Mouse (Mus musculus) kidney, postnatal 0 days (tissue): ENCODE measurements around the gene Rmi2. TPM values are rescaled to one million over a fixed set of nuclear protein-coding genes. Genes with fewer than 3 reads are reported as not detected.
"Not testable (repeated sequence)": the region's sequence is repeated elsewhere in the genome, so short reads cannot be mapped to it uniquely, and the experiment has no call there.

Experiments used
- ATAC-seq: fragments of 200-750 bp; cut with Nextera tagmentation; replicated peaks from 2 replicates; pipeline ENCODE4 v1.8.0; 2017; ENCODE audit warnings: low read depth, moderate number of reproducible peaks, moderate TSS enrichment, moderate library complexity; ENCODE audit not compliant: low FRiP score
- DNase-seq: peaks from one replicate; pipeline ENCODE4 v3.0.0-alpha.2; 2016; ENCODE audit warnings: low spot score
- H3K27ac ChIP-seq: fragments of 300-500 bp; sonication (generic); 2 replicates; pipeline ENCODE4 v1.5.1; 2014; ENCODE audit warnings: mild to moderate bottlenecking
- H3K27me3 ChIP-seq: fragments of 300-500 bp; sonication (generic); 2 replicates; pipeline ENCODE4 v1.6.1; 2014; ENCODE audit warnings: low read length, mixed read lengths; ENCODE audit not compliant: insufficient read depth
- H3K36me3 ChIP-seq: fragments of 300-500 bp; sonication (generic); 2 replicates; pipeline ENCODE4 v1.6.1; 2014; ENCODE audit warnings: low read length, mixed read lengths; ENCODE audit not compliant: insufficient read depth
- H3K4me1 ChIP-seq: fragments of 300-500 bp; sonication (generic); replicated peaks from 2 replicates; pipeline ENCODE4 v1.6.1; 2014; ENCODE audit warnings: antibody characterized with exemption, low read length, mixed read lengths; ENCODE audit not compliant: insufficient read depth
- H3K4me2 ChIP-seq: fragments of 300-500 bp; sonication (generic); 2 replicates; pipeline ENCODE4 v1.6.1; 2014; ENCODE audit warnings: mild to moderate bottlenecking, low read length, moderate library complexity, mixed read lengths
- H3K4me3 ChIP-seq: fragments of 300-500 bp; sonication (generic); replicated peaks from 2 replicates; pipeline ENCODE4 v1.5.1; 2014; ENCODE audit warnings: low read depth, low read length
- H3K9ac ChIP-seq: fragments of 300-500 bp; sonication (generic); 2 replicates; pipeline ENCODE4 v1.6.1; 2014; ENCODE audit warnings: low read depth, low read length
- H3K9me3 ChIP-seq: fragments of 300-500 bp; sonication (generic); replicated peaks from 2 replicates; pipeline ENCODE4 v1.6.1; 2016; ENCODE audit warnings: low read length, inconsistent platforms, mixed read lengths
- CTCF ChIP-seq: IDR thresholded peaks from 2 replicates; pipeline ENCODE4 v1.5.1; 2016; ENCODE audit warnings: antibody characterized with exemption, low read depth, mild to moderate bottlenecking, moderate library complexity
- WGBS: fragments of 180-500 bp; shearing (Covaris S2); extraction: QIAGEN DNeasy Blood & Tissue Kit; methylation state at CpG from one replicate; pipeline ENCODE4 v1.1.7; 2014; 5-methylcytosine and 5-hydroxymethylcytosine counted together
- polyA plus RNA-seq: library from polyadenylated mRNA; unstranded; fragments of >200 nt; fragmentation: Nextera tagmentation; extraction: Ambion mirVana; gene quantifications from 2 replicates; pipeline ENCODE4 v1.2.1, GENCODE M21; 2015

Gene Rmi2
- polyA plus RNA-seq, 1 experiment from 2014 or later, result 1.6 TPM

DNA sequence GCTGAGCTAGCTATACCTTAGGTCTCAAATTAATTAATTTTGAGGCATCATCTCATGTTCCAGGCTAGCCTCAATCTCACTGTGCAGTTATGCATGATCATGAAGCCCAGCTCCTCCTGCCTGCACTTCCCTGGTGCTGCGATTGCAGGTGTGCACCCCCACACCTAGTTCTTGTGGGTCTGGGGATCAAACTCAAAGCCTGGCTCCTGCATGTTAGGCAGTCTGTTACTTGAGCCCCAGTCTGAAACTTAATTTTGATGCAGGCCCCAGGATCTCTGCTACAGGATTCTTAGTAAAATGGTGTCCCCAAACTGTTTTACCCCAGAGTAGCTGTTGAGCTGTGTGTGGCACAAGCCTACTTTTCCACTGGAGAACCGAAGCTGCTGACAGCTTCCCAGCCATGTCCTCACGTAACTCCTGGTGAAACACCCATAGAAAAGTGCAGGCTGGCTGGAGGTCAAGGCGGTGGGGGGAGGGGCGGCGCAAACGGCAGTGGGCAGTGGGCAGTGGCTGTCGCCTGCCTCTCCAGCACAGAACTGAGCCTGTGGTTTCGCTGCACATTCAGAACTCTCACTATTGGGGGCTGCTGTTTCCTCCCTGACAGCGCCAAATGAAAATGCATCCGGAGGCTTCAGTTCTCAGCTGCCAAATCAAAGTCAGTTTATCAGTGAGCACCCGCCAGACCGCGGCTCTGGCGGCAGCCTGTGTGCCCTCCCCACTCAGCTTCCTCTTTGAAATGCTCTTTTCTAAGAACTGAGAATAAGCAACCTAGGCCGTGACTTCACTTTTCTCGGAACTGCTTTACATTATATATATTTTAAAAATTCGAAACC, 8.8 kb downstream of the Rmi2 start:
- peak overlapping the region; percentile 28; the same call in 1 of the 2 replicates for H3K9ac ChIP-seq
- WGBS, result 10% methylated on average over 18 of the region's 18 CpGs
- no peaks in the 10 kb centered on the region for H3K36me3 ChIP-seq
- no peaks in the 10 kb centered on the region for H3K27me3 ChIP-seq
- H3K27ac ChIP-seq, result 0 out of 2 replicates have a peak overlapping the region, but pooled peaks have one; percentile 25
- peak overlapping the region; percentile 63 for H3K4me2 ChIP-seq
- H3K4me1 ChIP-seq, result 0 out of 2 replicates have a peak, but pooled peaks cover 10% of the 10 kb centered on the region
- no peak for ATAC-seq
- TF ChIP-seq CTCF, result no peak
- peak overlapping the region; percentile 30 for H3K4me3 ChIP-seq
- H3K9me3 ChIP-seq, result no peaks in the 10 kb centered on the region
- DNase-seq, result peak; percentile 67

DNA sequence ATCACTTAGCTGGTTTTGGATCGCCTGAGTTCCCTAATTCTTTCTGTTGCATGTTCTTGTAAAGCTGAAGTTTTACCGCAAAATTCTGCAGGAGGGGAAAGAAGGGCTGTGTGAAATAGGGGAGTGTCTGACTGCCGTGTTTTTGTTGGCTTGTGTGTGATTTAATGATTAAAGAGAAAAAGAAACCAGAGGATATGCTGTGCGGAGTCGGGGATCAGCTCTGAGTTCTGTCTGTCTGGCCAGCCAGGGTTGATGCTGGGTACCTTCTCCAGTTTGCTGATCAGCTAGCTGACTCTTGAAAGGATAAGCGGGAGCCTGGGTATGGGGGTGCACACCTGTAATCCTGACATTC, 9.4 kb downstream of the Rmi2 start:
- no peak for DNase-seq
- 27% methylated on average over 6 of the region's 6 CpGs for WGBS
- no peak for ATAC-seq

DNA sequence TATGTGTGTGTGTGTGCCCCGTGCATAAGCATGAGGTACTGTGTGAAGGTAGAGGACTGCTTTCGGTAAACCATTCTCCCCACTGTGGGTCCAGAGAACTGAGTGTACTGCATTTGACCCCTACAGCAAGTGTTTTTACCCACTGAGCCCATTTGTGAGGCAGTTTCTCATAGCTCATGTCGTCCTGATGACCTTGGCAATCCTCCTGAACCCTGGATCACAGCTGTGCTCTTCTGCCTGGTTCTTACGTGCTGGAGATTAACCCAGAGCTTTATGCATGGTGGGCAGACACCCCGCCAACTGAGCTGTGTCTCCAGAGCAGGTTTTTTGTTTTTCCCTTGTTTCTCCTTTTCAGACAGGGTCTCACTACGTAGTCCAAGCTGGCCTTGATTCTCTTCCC, 11.1 kb downstream of the Rmi2 start:
- Histone ChIP-seq H3K36me3 (no peaks in the 10 kb centered on the region), H3K27ac (no peak overlapping the region), H3K4me1 (0 out of 2 replicates have a peak, but pooled peaks cover 10% of the 10 kb centered on the region), H3K9ac (no peak overlapping the region), H3K4me3 (no peak overlapping the region), H3K9me3 (no peaks in the 10 kb centered on the region), H3K4me2 (no peak overlapping the region), H3K27me3 (no peaks in the 10 kb centered on the region)
- DNase-seq (no peak), ATAC-seq (no peak)
- TF ChIP-seq CTCF, result no peak
- 77% methylated on average over 6 of the region's 6 CpGs for WGBS

More for the DNA sequence above, 9.4 kb downstream of the Rmi2 start:
- H3K9ac ChIP-seq, result peak overlapping the region; percentile 28; the same call in 1 of the 2 replicates
- TF ChIP-seq CTCF, result no peak
- 0 out of 2 replicates have a peak overlapping the region, but pooled peaks have one; percentile 25 for H3K27ac ChIP-seq
- peak overlapping the region; percentile 30 for H3K4me3 ChIP-seq
- H3K9me3 ChIP-seq, result no peaks in the 10 kb centered on the region
- H3K4me1 ChIP-seq, result 0 out of 2 replicates have a peak, but pooled peaks cover 10% of the 10 kb centered on the region
- H3K27me3 ChIP-seq, result no peaks in the 10 kb centered on the region
- H3K36me3 ChIP-seq, result no peaks in the 10 kb centered on the region
- H3K4me2 ChIP-seq, result peak overlapping the region; percentile 63

DNA sequence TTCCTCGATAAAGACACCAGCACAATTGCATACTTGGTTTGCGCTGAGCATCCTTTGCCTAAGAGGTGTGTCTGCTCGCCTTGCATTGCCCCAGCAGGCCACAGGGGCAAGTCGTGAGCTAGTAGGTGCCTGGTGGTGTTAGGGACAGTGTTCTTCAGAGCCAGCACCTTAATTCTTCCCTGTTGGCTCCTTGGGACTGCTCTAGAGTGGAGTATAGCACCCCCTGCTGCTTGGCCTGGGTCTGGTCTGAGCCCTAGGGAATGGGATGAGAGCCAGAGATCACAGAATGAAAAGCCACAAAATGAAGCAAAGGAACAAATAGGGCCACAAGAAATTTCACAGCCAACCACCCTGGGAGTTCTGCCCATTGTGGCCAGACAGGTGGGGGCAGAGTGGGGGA, 11.6 kb downstream of the Rmi2 start:
- Histone ChIP-seq H3K4me3 (no peak overlapping the region), H3K4me1 (0 out of 2 replicates have a peak, but pooled peaks cover 10% of the 10 kb centered on the region), H3K9ac (no peak overlapping the region), H3K4me2 (no peak overlapping the region), H3K27me3 (no peaks in the 10 kb centered on the region), H3K27ac (no peak overlapping the region), H3K9me3 (no peaks in the 10 kb centered on the region), H3K36me3 (no peaks in the 10 kb centered on the region)
- DNase-seq (peak; percentile 87), ATAC-seq (peak; percentile 80)
- 61% methylated on average over 4 of the region's 4 CpGs for WGBS
- TF ChIP-seq CTCF, result peak; percentile 84

DNA sequence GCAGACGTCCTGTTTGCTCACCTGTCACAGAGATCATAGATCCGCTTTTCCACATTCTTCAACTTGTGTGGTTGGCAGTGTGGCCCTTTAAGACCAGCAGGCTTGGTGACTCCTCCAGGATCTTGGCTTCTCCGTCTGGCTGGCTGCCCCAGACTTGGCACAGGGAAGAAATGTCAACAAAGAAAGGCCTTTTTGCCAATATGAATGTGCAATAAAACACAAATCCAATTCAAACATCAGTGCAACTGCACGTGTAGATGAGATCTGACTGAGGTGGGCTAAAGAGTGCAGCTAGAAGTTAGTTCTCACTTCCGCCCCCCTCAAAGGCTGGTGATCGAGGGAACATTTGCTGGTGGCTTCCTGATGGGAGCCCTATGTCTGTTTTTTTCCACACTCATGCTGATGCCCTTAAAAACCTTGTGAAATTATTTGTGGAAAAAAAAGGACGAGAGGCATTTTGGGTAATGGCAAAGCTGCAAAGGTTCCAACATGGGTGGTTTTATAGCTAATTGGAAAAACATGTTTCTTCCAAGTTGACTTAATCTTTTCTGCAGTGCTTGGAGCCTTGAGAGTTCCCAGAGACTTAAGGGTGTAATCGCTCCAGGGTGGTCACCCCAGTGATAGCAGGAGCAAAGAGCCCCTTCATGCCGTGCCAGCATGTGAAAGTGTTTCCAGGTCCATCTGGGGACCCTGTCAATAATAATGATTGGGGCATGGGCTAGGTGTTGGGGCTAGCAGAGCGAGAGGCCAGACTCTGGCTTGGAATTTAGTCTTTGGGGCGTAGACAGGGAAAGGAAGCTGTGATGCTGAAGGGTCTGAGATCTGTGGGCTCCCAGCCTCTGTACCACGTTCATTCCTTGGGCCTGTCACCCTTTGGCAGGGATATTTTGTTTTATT, 15.4 kb downstream of the Rmi2 start:
- Histone ChIP-seq H3K4me3 (no peak overlapping the region), H3K9me3 (no peaks in the 10 kb centered on the region), H3K4me2 (no peak overlapping the region), H3K27me3 (no peaks in the 10 kb centered on the region), H3K36me3 (no peaks in the 10 kb centered on the region), H3K4me1 (no peaks in the 10 kb centered on the region), H3K27ac (no peak overlapping the region), H3K9ac (no peak overlapping the region)
- 55% methylated on average over 12 of the region's 12 CpGs for WGBS
- ATAC-seq, result no peak
- DNase-seq, result no peak
- no peak for TF ChIP-seq CTCF

DNA sequence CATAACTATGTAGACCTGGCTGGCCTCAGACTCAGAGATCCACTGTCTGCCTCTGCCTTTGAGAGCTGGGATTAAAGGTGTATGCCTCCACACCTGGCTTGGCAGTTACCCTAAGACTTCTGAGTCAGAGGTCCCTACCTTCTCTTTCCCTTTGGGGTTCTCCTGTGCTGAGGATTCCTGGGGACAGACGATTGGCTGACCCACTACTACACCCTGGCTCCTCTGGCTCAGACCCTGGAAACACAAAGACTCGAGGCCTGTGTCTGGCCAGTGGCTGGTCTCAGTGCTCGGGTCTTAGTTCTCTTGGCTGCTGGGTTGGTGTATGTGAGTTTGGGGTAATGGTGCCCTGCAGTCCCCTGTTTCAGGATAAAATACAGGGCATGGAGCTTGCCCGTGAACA, 16.0 kb downstream of the Rmi2 start:
- Histone ChIP-seq H3K27me3 (no peaks in the 10 kb centered on the region), H3K27ac (no peak overlapping the region), H3K36me3 (no peaks in the 10 kb centered on the region), H3K4me2 (no peak overlapping the region), H3K9ac (no peak overlapping the region), H3K4me1 (no peaks in the 10 kb centered on the region), H3K4me3 (no peak overlapping the region), H3K9me3 (no peaks in the 10 kb centered on the region)
- 73% methylated on average over 4 of the region's 4 CpGs for WGBS
- DNase-seq (no peak), ATAC-seq (no peak)
- no peak for TF ChIP-seq CTCF

DNA sequence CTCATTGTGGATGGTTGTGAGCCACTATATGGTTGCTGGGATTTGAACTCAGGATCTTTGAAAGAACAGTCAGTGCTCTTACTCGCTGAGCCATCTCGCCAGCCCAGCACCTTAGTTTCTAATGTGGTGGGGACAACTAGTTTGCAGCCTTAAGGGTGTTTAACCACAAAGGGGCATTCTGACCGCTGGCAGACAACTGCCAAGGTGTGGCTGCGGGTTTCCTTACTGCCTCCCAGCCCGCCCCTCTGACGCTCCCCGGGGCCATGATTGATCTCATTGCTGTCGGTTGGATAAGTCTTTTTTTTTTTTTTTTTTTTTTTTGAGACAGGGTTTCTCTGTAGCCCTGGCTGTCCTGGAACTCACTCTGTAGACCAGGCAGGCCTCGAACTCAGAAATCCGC, 17.4 kb downstream of the Rmi2 start:
- ATAC-seq, result not testable (repeated sequence)
- 86% methylated on average over 10 of the region's 10 CpGs for WGBS

More for the DNA sequence above, 17.4 kb downstream of the Rmi2 start:
- H3K36me3 ChIP-seq, H3K4me1 ChIP-seq, H3K27me3 ChIP-seq, H3K9me3 ChIP-seq, H3K27ac ChIP-seq, DNase-seq, H3K4me3 ChIP-seq, H3K4me2 ChIP-seq, H3K9ac ChIP-seq: not testable (repeated sequence)
